Comparison of ENCODE assay signal across 10 mouse cellular contexts in the genomic region with DNA sequence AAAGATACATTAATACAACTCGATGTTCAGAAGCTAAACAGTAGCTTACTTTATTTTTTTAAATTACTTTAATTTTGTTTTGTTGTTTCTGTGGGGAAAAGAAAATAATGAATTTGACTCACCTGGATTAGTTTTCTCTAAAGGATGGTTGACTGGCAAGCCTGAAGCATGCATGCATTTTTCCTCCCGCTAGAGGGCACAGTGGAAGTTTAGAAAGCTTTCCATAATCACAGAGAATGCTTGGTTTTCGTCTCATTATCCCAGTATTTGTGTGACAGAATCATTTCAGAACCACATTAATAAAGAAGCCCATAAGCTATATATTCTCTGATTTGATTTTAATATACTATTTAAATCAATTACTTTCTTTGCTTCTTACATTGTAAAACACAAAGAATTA. TPM values are rescaled to one million over a fixed set of nuclear protein-coding genes. Genes with fewer than 3 reads are reported as not detected.
A peak's percentile ranks its signal among the peaks of the same experiment; 100 is the strongest.
DNase-seq lines count a peak whose midpoint lies in the region; ATAC-seq and TF ChIP-seq lines count a peak whose summit lies in the region.
"Had no signal": no experiment of that assay in that cellular context is flagged by ENCODE, and none has a peak within 500 bp of the region (broad histone marks: within the 10 kb centered on the region; RNA-seq: fewer than 3 reads in every experiment).

No protein-coding gene starts in this region.

- H3K27me3 ChIP-seq in hindbrain, embryonic 11.5 days (ENCODE audit: control insufficient read depth, insufficient read depth, low read length), result no peaks in the 10 kb centered on the region
- H3K27me3 ChIP-seq in hindbrain, embryonic 13.5 days, result no peaks in the 10 kb centered on the region
- no peaks in the 10 kb centered on the region for H3K27me3 ChIP-seq in hindbrain, embryonic 14.5 days (ENCODE audit: control insufficient read depth, insufficient read depth, low read length)
- no peaks in the 10 kb centered on the region for H3K27me3 ChIP-seq in limb, embryonic 14.5 days (ENCODE audit: control insufficient read depth, insufficient read depth, low read length)
- H3K27me3 ChIP-seq: embryonic facial prominence, embryonic 13.5 days; limb, embryonic 12.5 days had no signal

- H3K36me3 ChIP-seq in hindbrain, embryonic 11.5 days (ENCODE audit: control insufficient read depth, insufficient read depth, low read length), result no peaks in the 10 kb centered on the region
- no peaks in the 10 kb centered on the region for H3K36me3 ChIP-seq in hindbrain, embryonic 13.5 days
- H3K36me3 ChIP-seq in hindbrain, embryonic 14.5 days (replicated peaks; ENCODE audit: control insufficient read depth, insufficient read depth), result no peaks in the 10 kb centered on the region
- H3K36me3 ChIP-seq in limb, embryonic 14.5 days (ENCODE audit: control insufficient read depth, insufficient read depth, low read length), result no peaks in the 10 kb centered on the region
- H3K36me3 ChIP-seq: embryonic facial prominence, embryonic 13.5 days; limb, embryonic 12.5 days had no signal

- ATAC-seq in hindbrain, embryonic 11.5 days (ENCODE audit: low FRiP score), result no peak
- ATAC-seq in hindbrain, embryonic 13.5 days (ENCODE audit: low FRiP score), result no peak
- ATAC-seq in hindbrain, embryonic 14.5 days (ENCODE audit: low FRiP score), result no peak
- no peak for ATAC-seq in limb, embryonic 14.5 days (ENCODE audit: low FRiP score, low read depth)

- H3K27ac ChIP-seq in hindbrain, embryonic 11.5 days (ENCODE audit: low read depth, low read length), result no peak overlapping the region
- H3K27ac ChIP-seq in hindbrain, embryonic 13.5 days, result no peak overlapping the region
- no peak overlapping the region for H3K27ac ChIP-seq in hindbrain, embryonic 14.5 days
- no peak overlapping the region for H3K27ac ChIP-seq in limb, embryonic 14.5 days (replicated peaks; ENCODE audit: low read depth, low read length)
- H3K27ac ChIP-seq: embryonic facial prominence, embryonic 13.5 days; limb, embryonic 12.5 days had no signal

- no peak overlapping the region for H3K4me3 ChIP-seq in hindbrain, embryonic 11.5 days (ENCODE audit: low read depth, low read length)
- H3K4me3 ChIP-seq in hindbrain, embryonic 13.5 days, result no peak overlapping the region
- no peak overlapping the region for H3K4me3 ChIP-seq in hindbrain, embryonic 14.5 days (replicated peaks; ENCODE audit: low read length)
- H3K4me3 ChIP-seq in limb, embryonic 14.5 days (replicated peaks; ENCODE audit: low read length), result no peak overlapping the region
- H3K4me3 ChIP-seq: embryonic facial prominence, embryonic 13.5 days; limb, embryonic 12.5 days had no signal

- H3K9me3 ChIP-seq in hindbrain, embryonic 11.5 days (ENCODE audit: control insufficient read depth, low read length), result no peaks in the 10 kb centered on the region
- no peaks in the 10 kb centered on the region for H3K9me3 ChIP-seq in hindbrain, embryonic 13.5 days
- no peaks in the 10 kb centered on the region for H3K9me3 ChIP-seq in hindbrain, embryonic 14.5 days (ENCODE audit: control insufficient read depth, low read length)
- no peaks in the 10 kb centered on the region for H3K9me3 ChIP-seq in limb, embryonic 14.5 days (ENCODE audit: control insufficient read depth, low read length)
- H3K9me3 ChIP-seq: embryonic facial prominence, embryonic 13.5 days; limb, embryonic 12.5 days had no signal

- no peak overlapping the region for H3K4me2 ChIP-seq in hindbrain, embryonic 11.5 days (replicated peaks; ENCODE audit: low read depth, low read length)
- H3K4me2 ChIP-seq in hindbrain, embryonic 13.5 days, result no peak overlapping the region
- no peak overlapping the region for H3K4me2 ChIP-seq in hindbrain, embryonic 14.5 days (replicated peaks)
- H3K4me2 ChIP-seq in limb, embryonic 14.5 days (replicated peaks; ENCODE audit: low read depth, low read length, severe bottlenecking), result no peak overlapping the region
- H3K4me2 ChIP-seq: embryonic facial prominence, embryonic 13.5 days; limb, embryonic 12.5 days had no signal

- DNase-seq in hindbrain, embryonic 11.5 days (ENCODE audit: low spot score), result peak; percentile 66
- peak; percentile 17 for DNase-seq in MN1 (ENCODE audit: low spot score)
- peak; percentile 76 to 84 for DNase-seq in cerebellum, postnatal 14 days
- DNase-seq in hindbrain, embryonic 14.5 days (ENCODE audit: low spot score), result peak; percentile 80
- DNase-seq in limb, embryonic 14.5 days (ENCODE audit: low spot score), result peak; percentile 68
- DNase-seq in right cerebral cortex, postnatal 10 days (ENCODE audit: low spot score in 2 of 2), result peak; percentile 54 to 76
- no peak for DNase-seq in spleen, postnatal 14 days (ENCODE audit: low spot score in 2 of 2)

- no peaks in the 10 kb centered on the region for H3K4me1 ChIP-seq in hindbrain, embryonic 11.5 days (replicated peaks; ENCODE audit: control insufficient read depth, insufficient read depth, low read length)
- H3K4me1 ChIP-seq in hindbrain, embryonic 13.5 days (replicated peaks), result no peaks in the 10 kb centered on the region
- no peaks in the 10 kb centered on the region for H3K4me1 ChIP-seq in hindbrain, embryonic 14.5 days (replicated peaks; ENCODE audit: control insufficient read depth, insufficient read depth, low read length)
- H3K4me1 ChIP-seq in limb, embryonic 14.5 days (ENCODE audit: control insufficient read depth, insufficient read depth, low read length), result no peaks in the 10 kb centered on the region
- H3K4me1 ChIP-seq: embryonic facial prominence, embryonic 13.5 days; limb, embryonic 12.5 days had no signal

- no peak overlapping the region for H3K9ac ChIP-seq in hindbrain, embryonic 11.5 days (ENCODE audit: low read depth, low read length)
- H3K9ac ChIP-seq in hindbrain, embryonic 13.5 days, result no peak overlapping the region
- H3K9ac ChIP-seq in hindbrain, embryonic 14.5 days, result no peak overlapping the region
- H3K9ac ChIP-seq in limb, embryonic 14.5 days (ENCODE audit: low read depth, low read length, severe bottlenecking), result no peak overlapping the region
- H3K9ac ChIP-seq: embryonic facial prominence, embryonic 13.5 days; limb, embryonic 12.5 days had no signal

- WGBS in hindbrain, embryonic 11.5 days, result 22% methylated on average over 3 of the region's 3 CpGs
- WGBS in hindbrain, embryonic 13.5 days, result 19% methylated on average over 3 of the region's 3 CpGs
- WGBS in hindbrain, embryonic 14.5 days, result 13% methylated on average over 3 of the region's 3 CpGs
- WGBS in limb, embryonic 14.5 days, result 10% methylated on average over 3 of the region's 3 CpGs

- TF ChIP-seq POLR2A in limb, embryonic 14.5 days (IDR thresholded peaks at IDR 0.05; ENCODE audit: borderline replicate concordance, extremely low read depth, insufficient read depth, insufficient read length), result no peak

RNA-seq across cellular contexts. Expression of gene Nts, which starts 1.5 kb away (rescaled TPM):
- 0.32 and 0.99 TPM in 2 replicates for polyA plus RNA-seq in hindbrain, embryonic 11.5 days (2014; fragmentation: Nextera tagmentation; extraction: Ambion mirVana)
- 3.5 and 3.9 TPM in 2 replicates for polyA plus RNA-seq in hindbrain, embryonic 13.5 days (2015; fragmentation: Nextera tagmentation; extraction: Ambion mirVana)
- 8.1 and 8.7 TPM in 2 replicates for polyA plus RNA-seq in hindbrain, embryonic 14.5 days (2014; fragmentation: Nextera tagmentation; extraction: Ambion mirVana)
- polyA plus RNA-seq in limb, embryonic 14.5 days (2012; rRNA removed), result 0.65 and 0.72 TPM in 2 replicates
- 0.44 and 0.69 TPM in 2 replicates for polyA plus RNA-seq in limb, embryonic 14.5 days (2014; fragmentation: Nextera tagmentation; extraction: Ambion mirVana)

RNA-seq across cellular contexts. Expression of gene Rassf9, which starts 20.2 kb away (rescaled TPM):
- 1.9 and 2.0 TPM in 2 replicates for polyA plus RNA-seq in hindbrain, embryonic 11.5 days (2014; fragmentation: Nextera tagmentation; extraction: Ambion mirVana)
- polyA plus RNA-seq in hindbrain, embryonic 13.5 days (2015; fragmentation: Nextera tagmentation; extraction: Ambion mirVana), result 1.5 and 2.6 TPM in 2 replicates
- polyA plus RNA-seq in hindbrain, embryonic 14.5 days (2014; fragmentation: Nextera tagmentation; extraction: Ambion mirVana), result 2.7 and 3.5 TPM in 2 replicates
- polyA plus RNA-seq in limb, embryonic 14.5 days (2012; rRNA removed), result 1.7 and 3.1 TPM in 2 replicates
- 4.3 and 5.3 TPM in 2 replicates for polyA plus RNA-seq in limb, embryonic 14.5 days (2014; fragmentation: Nextera tagmentation; extraction: Ambion mirVana)

Comparison
In these comparisons a context has a peak if more than half of its experiments do, and no peak if none do; other contexts are left out.
1. DNase-seq: peak in hindbrain, embryonic 11.5 days (single experiment), MN1 (single experiment), cerebellum, postnatal 14 days (2 of 2), hindbrain, embryonic 14.5 days (single experiment), limb, embryonic 14.5 days (single experiment) and right cerebral cortex, postnatal 10 days (2 of 2); none in spleen, postnatal 14 days (0 of 2).